Mouse (Mus musculus) embryonic facial prominence, embryonic 10.5 days (tissue): ENCODE results near the gene Ncf4. TPM values are rescaled to one million over a fixed set of nuclear protein-coding genes. Genes with fewer than 3 reads are reported as not detected.

ENCODE experiments used
- DNase-seq: peaks from one replicate; pipeline ENCODE4 v3.0.0-alpha.2; 2017; ENCODE audit warnings: low spot score
- H3K27ac ChIP-seq: fragments of 300-500 bp; sonication (generic); replicated peaks from 2 replicates; pipeline ENCODE4 v1.5.1; 2016; ENCODE audit warnings: mild to moderate bottlenecking
- H3K27me3 ChIP-seq: fragments of 300-500 bp; sonication (generic); replicated peaks from 2 replicates; pipeline ENCODE4 v1.6.1; 2016; ENCODE audit warnings: low read depth, mild to moderate bottlenecking; ENCODE audit not compliant: poor library complexity, severe bottlenecking
- H3K36me3 ChIP-seq: fragments of 300-500 bp; sonication (generic); replicated peaks from 2 replicates; pipeline ENCODE4 v1.6.1; 2016; ENCODE audit warnings: mild to moderate bottlenecking, moderate library complexity
- H3K4me1 ChIP-seq: fragments of 300-500 bp; sonication (generic); 2 replicates; pipeline ENCODE4 v1.6.1; 2016
- H3K4me3 ChIP-seq: fragments of 300-500 bp; sonication (generic); 2 replicates; pipeline ENCODE4 v1.5.1; 2016; ENCODE audit warnings: mild to moderate bottlenecking, moderate library complexity
- H3K9me3 ChIP-seq: fragments of 300-500 bp; sonication (generic); 2 replicates; pipeline ENCODE4 v1.6.1; 2016; ENCODE audit warnings: mild to moderate bottlenecking
- WGBS: fragments of 180-500 bp; shearing (Covaris S2); methylation state at CpG from one replicate; pipeline ENCODE4 v1.1.7; 2016; 5-methylcytosine and 5-hydroxymethylcytosine counted together
- polyA plus RNA-seq: library from polyadenylated mRNA; unstranded; fragments of >200 nt; fragmentation: Nextera tagmentation; extraction: Ambion mirVana; gene quantifications from 2 replicates; pipeline ENCODE4 v1.2.1, GENCODE M21; 2016

Gene Ncf4
- 4.2 and 6.2 TPM in 2 replicates for polyA plus RNA-seq

GRCm38 (mm10) chr15:78244695-78245492 is at the start of gene Ncf4:
Ncf4 (plus strand) TSS chr15:78244801.
- DNase-seq: no peak
- 72% methylated on average over 7 of the region's 7 CpGs for WGBS

GRCm38 (mm10) chr15:78195096-78195880 is 49.3 kb upstream of the Ncf4 start:
- Histone ChIP-seq H3K4me3 (no peak overlapping the region), H3K27ac (no peak overlapping the region), H3K4me1 (no peaks in the 10 kb centered on the region), H3K27me3 (0 out of 2 replicates have a peak, but pooled peaks cover 6% of the 10 kb centered on the region), H3K9me3 (no peaks in the 10 kb centered on the region), H3K36me3 (no peaks in the 10 kb centered on the region)
- 72% methylated on average over 28 of the region's 28 CpGs for WGBS
- DNase-seq: no peak

More at GRCm38 (mm10) chr15:78244695-78245492, at the start of gene Ncf4:
- no peaks in the 10 kb centered on the region for H3K27me3 ChIP-seq
- H3K36me3 ChIP-seq: no peaks in the 10 kb centered on the region
- no peak within 1 kb of the TSS for H3K4me3 ChIP-seq
- no peaks in the 10 kb centered on the region for H3K4me1 ChIP-seq
- no peak within 1 kb of the TSS; the same call in 1 of the 2 replicates for H3K27ac ChIP-seq
- no peaks in the 10 kb centered on the region for H3K9me3 ChIP-seq

- Histone ChIP-seq H3K9me3 (0 out of 2 replicates have a peak, but pooled peaks cover 6% of the 10 kb centered on the region), H3K4me3 (peak overlapping the region; percentile 53), H3K27me3 (peaks cover 64% of the 10 kb centered on the region), H3K27ac (0 out of 2 replicates have a peak overlapping the region, but pooled peaks have one; percentile 40), H3K4me1 (peaks cover 9% of the 10 kb centered on the region), H3K36me3 (no peaks in the 10 kb centered on the region)
- WGBS: 1% methylated on average over 41 of the region's 41 CpGs
- DNase-seq: peak; percentile 70
Observed at GRCm38 (mm10) chr15:78204053-78204847, 40.4 kb upstream of the Ncf4 start.

- Histone ChIP-seq H3K4me1 (peaks cover 9% of the 10 kb centered on the region), H3K27me3 (peaks cover 58% of the 10 kb centered on the region), H3K36me3 (no peaks in the 10 kb centered on the region), H3K9me3 (0 out of 2 replicates have a peak, but pooled peaks cover 11% of the 10 kb centered on the region), H3K27ac (no peak overlapping the region), H3K4me3 (no peak overlapping the region)
- 41% methylated on average over 3 of the region's 3 CpGs for WGBS
- DNase-seq: peak; percentile 23
Observed at GRCm38 (mm10) chr15:78205192-78205591, 39.4 kb upstream of the Ncf4 start.

GRCm38 (mm10) chr15:78206312-78206711 is 38.3 kb upstream of the Ncf4 start, which contains the start of gene Pvalb:
Pvalb (minus strand) TSS chr15:78206400.
- Histone ChIP-seq H3K36me3 (no peaks in the 10 kb centered on the region), H3K27me3 (peaks cover 55% of the 10 kb centered on the region), H3K4me1 (peaks cover 9% of the 10 kb centered on the region), H3K27ac (no peak within 1 kb of the TSS), H3K9me3 (0 out of 2 replicates have a peak, but pooled peaks cover 11% of the 10 kb centered on the region), H3K4me3 (no peak within 1 kb of the TSS)
- WGBS: 87% methylated on average over 7 of the region's 7 CpGs
- no peak for DNase-seq

- Histone ChIP-seq H3K4me1 (no peaks in the 10 kb centered on the region), H3K27ac (no peak overlapping the region), H3K36me3 (no peaks in the 10 kb centered on the region), H3K4me3 (no peak overlapping the region), H3K9me3 (0 out of 2 replicates have a peak, but pooled peaks cover 11% of the 10 kb centered on the region), H3K27me3 (peaks cover 16% of the 10 kb centered on the region)
- 91% methylated on average over 4 of the region's 4 CpGs for WGBS
- DNase-seq: no peak
Observed at GRCm38 (mm10) chr15:78210203-78210602, 34.4 kb upstream of the Ncf4 start.

GRCm38 (mm10) chr15:78211367-78211766 is 33.2 kb upstream of the Ncf4 start:
- Histone ChIP-seq H3K4me3 (no peak overlapping the region), H3K9me3 (0 out of 2 replicates have a peak, but pooled peaks cover 11% of the 10 kb centered on the region), H3K27me3 (peaks cover 4% of the 10 kb centered on the region), H3K27ac (no peak overlapping the region), H3K36me3 (no peaks in the 10 kb centered on the region), H3K4me1 (no peaks in the 10 kb centered on the region)
- no peak for DNase-seq
- 85% methylated on average over 8 of the region's 8 CpGs for WGBS

GRCm38 (mm10) chr15:78215269-78215668 is 29.3 kb upstream of the Ncf4 start:
- Histone ChIP-seq H3K4me3 (no peak overlapping the region), H3K36me3 (no peaks in the 10 kb centered on the region), H3K27me3 (no peaks in the 10 kb centered on the region), H3K9me3 (no peaks in the 10 kb centered on the region), H3K27ac (no peak overlapping the region), H3K4me1 (no peaks in the 10 kb centered on the region)
- 82% methylated on average over 9 of the region's 9 CpGs for WGBS
- DNase-seq: no peak

- Histone ChIP-seq H3K27me3 (no peaks in the 10 kb centered on the region), H3K27ac (no peak overlapping the region), H3K4me1 (peaks cover 13% of the 10 kb centered on the region), H3K9me3 (no peaks in the 10 kb centered on the region), H3K4me3 (no peak overlapping the region), H3K36me3 (no peaks in the 10 kb centered on the region)
- DNase-seq: no peak
- WGBS: 89% methylated on average over 12 of the region's 12 CpGs
Observed at GRCm38 (mm10) chr15:78227816-78228215, 16.8 kb upstream of the Ncf4 start.

GRCm38 (mm10) chr15:78231346-78232331 is 13.0 kb upstream of the Ncf4 start:
- 0 out of 2 replicates have a peak, but pooled peaks cover 5% of the 10 kb centered on the region for H3K9me3 ChIP-seq
- peaks cover 13% of the 10 kb centered on the region for H3K4me1 ChIP-seq
- no peaks in the 10 kb centered on the region for H3K36me3 ChIP-seq
- H3K27me3 ChIP-seq: no peaks in the 10 kb centered on the region
- peak; percentile 23 for DNase-seq
- WGBS: 34% methylated on average over 13 of the region's 13 CpGs
- no peak overlapping the region for H3K27ac ChIP-seq
- H3K4me3 ChIP-seq: peak overlapping the region; percentile 26; the same call in 1 of the 2 replicates
